ENCODE assay signal across 8 mouse cellular contexts in genomic region chr7:45367020-45367880, GRCm38 (mm10). TPM values are rescaled to one million over a fixed set of nuclear protein-coding genes. Genes with fewer than 3 reads are reported as not detected.
DNase-seq lines count a peak whose midpoint lies in the region; ATAC-seq and TF ChIP-seq lines count a peak whose summit lies in the region.

No protein-coding gene starts in this region.

- H3K27me3 ChIP-seq in heart, embryonic 10.5 days (ENCODE audit: insufficient read depth, poor library complexity, severe bottlenecking): peaks cover 70% of the 10 kb centered on the region
- peaks cover 67% of the 10 kb centered on the region for H3K27me3 ChIP-seq in kidney, embryonic 15.5 days

- H3K36me3 ChIP-seq in heart, embryonic 10.5 days: peaks cover 7% of the 10 kb centered on the region
- H3K36me3 ChIP-seq in kidney, embryonic 15.5 days: 0 out of 2 replicates have a peak, but pooled peaks cover under 1% of the 10 kb centered on the region

- H3K4me2 ChIP-seq in kidney, embryonic 15.5 days: peak overlapping the region; percentile 99

- whole genome bisulfite sequencing in heart, embryonic 10.5 days: under 1% methylated on average over 70 of the region's 70 CpGs
- WGBS in kidney, embryonic 15.5 days: under 1% methylated on average over 70 of the region's 70 CpGs

- TF ChIP-seq CTCF in bone marrow macrophage, adult 2 months (IDR thresholded peaks at IDR 0.05; ENCODE audit: low read depth, low read length): no peak
- TF ChIP-seq CTCF in embryonic fibroblast, embryonic 13.5 days (IDR thresholded peaks at IDR 0.05; ENCODE audit: borderline replicate concordance, insufficient read depth, low read length): peak; percentile 71; the same call in 1 of the 2 replicates

- DNase-seq in A20 (ENCODE audit: low read depth, low spot score) (peak; percentile 99), liver (peak; percentile 97)
- DNase-seq in heart, embryonic 10.5 days (ENCODE audit: low spot score): peak; percentile 98
- peak; percentile 97 to 99 for DNase-seq in spleen, postnatal 4 days (ENCODE audit: low spot score in 2 of 2)

- H3K4me3 ChIP-seq in bone marrow macrophage, adult 2 months (ENCODE audit: insufficient read depth, low read length): peak overlapping the region; percentile 56
- H3K4me3 ChIP-seq in embryonic fibroblast, embryonic 13.5 days (ENCODE audit: insufficient read depth, low read length): peak overlapping the region; percentile 51
- H3K4me3 ChIP-seq in heart, embryonic 10.5 days: peak overlapping the region; percentile 70
- peak overlapping the region; percentile 62 for H3K4me3 ChIP-seq in kidney, embryonic 15.5 days (replicated peaks)

- ATAC-seq in kidney, embryonic 15.5 days (replicated peaks; ENCODE audit: low FRiP score): peak; percentile 81
- ATAC-seq in monocyte, adult 5-6 weeks (replicated peaks; ENCODE audit: insufficient number of reproducible peaks, low FRiP score, low TSS enrichment, poor library complexity, severe bottlenecking): peak; percentile 82

- H3K4me1 ChIP-seq in bone marrow macrophage, adult 2 months (ENCODE audit: control insufficient read depth, insufficient read depth, low read length): 0 out of 2 replicates have a peak, but pooled peaks cover 3% of the 10 kb centered on the region
- no peaks in the 10 kb centered on the region for H3K4me1 ChIP-seq in embryonic fibroblast, embryonic 13.5 days (ENCODE audit: control insufficient read depth, insufficient read depth, low read length)
- peaks cover 48% of the 10 kb centered on the region for H3K4me1 ChIP-seq in heart, embryonic 10.5 days
- H3K4me1 ChIP-seq in kidney, embryonic 15.5 days: peaks cover 45% of the 10 kb centered on the region

- no peaks in the 10 kb centered on the region for H3K9me3 ChIP-seq in heart, embryonic 10.5 days
- H3K9me3 ChIP-seq in kidney, embryonic 15.5 days (replicated peaks): no peaks in the 10 kb centered on the region

- no peak overlapping the region for H3K27ac ChIP-seq in bone marrow macrophage, adult 2 months (ENCODE audit: insufficient read depth, low read depth, low read length)
- no peak overlapping the region for H3K27ac ChIP-seq in embryonic fibroblast, embryonic 13.5 days (ENCODE audit: insufficient read depth, low read length)
- H3K27ac ChIP-seq in heart, embryonic 10.5 days: peak overlapping the region; percentile 78
- peak overlapping the region; percentile 64; the same call in 1 of the 2 replicates for H3K27ac ChIP-seq in kidney, embryonic 15.5 days

- H3K9ac ChIP-seq in kidney, embryonic 15.5 days: peak overlapping the region; percentile 47

- TF ChIP-seq POLR2A in bone marrow macrophage, adult 2 months (IDR thresholded peaks at IDR 0.05; ENCODE audit: borderline replicate concordance, low read depth, low read length): no peak
- peak; percentile 28; the same call in 1 of the 2 replicates for TF ChIP-seq POLR2A in embryonic fibroblast, embryonic 13.5 days (IDR thresholded peaks at IDR 0.05; ENCODE audit: low read depth, low read length)

RNA-seq across cellular contexts. Expression of gene Ppfia3, which starts 0.4 kb away (rescaled TPM):
- 1.6 and 1.8 TPM in 2 replicates for polyA plus RNA-seq in bone marrow macrophage, adult 2 months (2012; ENCODE audit: insufficient read depth, insufficient read length, missing spikeins)
- polyA plus RNA-seq in embryonic fibroblast, embryonic 13.5 days (2011; ENCODE audit: insufficient read length, low read depth, missing spikeins): 2.5 and 2.7 TPM in 2 replicates
- 2.4 and 2.9 TPM in 2 replicates for polyA plus RNA-seq in heart, embryonic 10.5 days (2016; fragmentation: Nextera tagmentation; extraction: Ambion mirVana)
- polyA plus RNA-seq in kidney, embryonic 15.5 days (2015; fragmentation: Nextera tagmentation; extraction: Ambion mirVana): 6.7 and 7.5 TPM in 2 replicates
- 0.19 TPM in 1 of 3 replicates, not detected in the others for total RNA-seq in monocyte, adult 5-6 weeks (2017)

RNA-seq across cellular contexts. Expression of gene Lin7b, which starts 3.1 kb away (rescaled TPM):
- 3.0 and 3.6 TPM in 2 replicates for polyA plus RNA-seq in bone marrow macrophage, adult 2 months (2012; ENCODE audit: insufficient read depth, insufficient read length, missing spikeins)
- polyA plus RNA-seq in embryonic fibroblast, embryonic 13.5 days (2011; ENCODE audit: insufficient read length, low read depth, missing spikeins): 2.3 TPM in 1 of 2 replicates, not detected in the other
- polyA plus RNA-seq in heart, embryonic 10.5 days (2016; fragmentation: Nextera tagmentation; extraction: Ambion mirVana): 0.59 and 1.4 TPM in 2 replicates
- polyA plus RNA-seq in kidney, embryonic 15.5 days (2015; fragmentation: Nextera tagmentation; extraction: Ambion mirVana): 0.41 and 0.96 TPM in 2 replicates
- not detected in 3 replicates for total RNA-seq in monocyte, adult 5-6 weeks (2017)

RNA-seq across cellular contexts. Expression of gene Snrnp70, which starts 28.3 kb away (rescaled TPM):
- polyA plus RNA-seq in bone marrow macrophage, adult 2 months (2012; ENCODE audit: insufficient read depth, insufficient read length, missing spikeins): 385 and 416 TPM in 2 replicates
- polyA plus RNA-seq in embryonic fibroblast, embryonic 13.5 days (2011; ENCODE audit: insufficient read length, low read depth, missing spikeins): 407 and 463 TPM in 2 replicates
- 173 and 241 TPM in 2 replicates for polyA plus RNA-seq in heart, embryonic 10.5 days (2016; fragmentation: Nextera tagmentation; extraction: Ambion mirVana)
- 225 and 242 TPM in 2 replicates for polyA plus RNA-seq in kidney, embryonic 15.5 days (2015; fragmentation: Nextera tagmentation; extraction: Ambion mirVana)
- total RNA-seq in monocyte, adult 5-6 weeks (2017): 293 to 444 TPM (median 324 TPM) in 3 replicates

RNA-seq across cellular contexts. Expression of gene Hrc, which starts 32.2 kb away (rescaled TPM):
- polyA plus RNA-seq in bone marrow macrophage, adult 2 months (2012; ENCODE audit: insufficient read depth, insufficient read length, missing spikeins): not detected in 2 replicates
- polyA plus RNA-seq in embryonic fibroblast, embryonic 13.5 days (2011; ENCODE audit: insufficient read length, low read depth, missing spikeins): not detected in 2 replicates
- polyA plus RNA-seq in heart, embryonic 10.5 days (2016; fragmentation: Nextera tagmentation; extraction: Ambion mirVana): 17.9 and 31.4 TPM in 2 replicates
- 2.1 and 2.5 TPM in 2 replicates for polyA plus RNA-seq in kidney, embryonic 15.5 days (2015; fragmentation: Nextera tagmentation; extraction: Ambion mirVana)
- total RNA-seq in monocyte, adult 5-6 weeks (2017): not detected in 3 replicates

RNA-seq across cellular contexts. Expression of gene Trpm4, which starts 33.7 kb away (rescaled TPM):
- 14.1 and 16.0 TPM in 2 replicates for polyA plus RNA-seq in bone marrow macrophage, adult 2 months (2012; ENCODE audit: insufficient read depth, insufficient read length, missing spikeins)
- 9.8 and 12.8 TPM in 2 replicates for polyA plus RNA-seq in embryonic fibroblast, embryonic 13.5 days (2011; ENCODE audit: insufficient read length, low read depth, missing spikeins)
- 13.5 and 15.2 TPM in 2 replicates for polyA plus RNA-seq in heart, embryonic 10.5 days (2016; fragmentation: Nextera tagmentation; extraction: Ambion mirVana)
- polyA plus RNA-seq in kidney, embryonic 15.5 days (2015; fragmentation: Nextera tagmentation; extraction: Ambion mirVana): 17.4 and 19.0 TPM in 2 replicates
- 9.7 to 15.3 TPM (median 10.4 TPM) in 3 replicates for total RNA-seq in monocyte, adult 5-6 weeks (2017)

Comparison
In these comparisons a context has a peak if more than half of its experiments do, and no peak if none do; other contexts are left out.
1. H3K27ac ChIP-seq: peak in heart, embryonic 10.5 days (single experiment) and kidney, embryonic 15.5 days (single experiment); none in bone marrow macrophage, adult 2 months (single experiment) and embryonic fibroblast, embryonic 13.5 days (single experiment).
2. Peak in every context shown above with its lines, with median percentiles within 50 percentile points of each other: DNase-seq and H3K4me3 ChIP-seq.